Mouse (Mus musculus): ENCODE measurements around the gene Irf2bpl. TPM values are rescaled to one million over a fixed set of nuclear protein-coding genes. Genes with fewer than 3 reads are reported as not detected.

Irf2bpl gene
- polyA plus RNA-seq, 1 experiment from 2014 or later = 47.6 TPM

- Histone ChIP-seq H3K4me2 (ENCODE audit: low read depth, low read length) (no peak overlapping the region), H3K27me3 (ENCODE audit: control insufficient read depth, insufficient read depth, low read length) (no peaks in the 10 kb centered on the region), H3K9me3 (ENCODE audit: control insufficient read depth, low read length) (no peaks in the 10 kb centered on the region), H3K27ac (ENCODE audit: low read depth, low read length) (no peak overlapping the region), H3K4me1 (ENCODE audit: control insufficient read depth, insufficient read depth, low read length) (no peaks in the 10 kb centered on the region), H3K36me3 (ENCODE audit: control insufficient read depth, insufficient read depth, low read length) (no peaks in the 10 kb centered on the region), H3K9ac (replicated peaks; ENCODE audit: low read depth, low read length) (no peak overlapping the region), H3K4me3 (ENCODE audit: low read depth, low read length) (no peak overlapping the region)
- no peak for ATAC-seq (ENCODE audit: low read depth)
- 86% methylated on average over 11 of the region's 11 CpGs for WGBS
Observed at GRCm38 (mm10) chr12:86903828-86904806, 19.5 kb upstream of the Irf2bpl start.

DNA sequence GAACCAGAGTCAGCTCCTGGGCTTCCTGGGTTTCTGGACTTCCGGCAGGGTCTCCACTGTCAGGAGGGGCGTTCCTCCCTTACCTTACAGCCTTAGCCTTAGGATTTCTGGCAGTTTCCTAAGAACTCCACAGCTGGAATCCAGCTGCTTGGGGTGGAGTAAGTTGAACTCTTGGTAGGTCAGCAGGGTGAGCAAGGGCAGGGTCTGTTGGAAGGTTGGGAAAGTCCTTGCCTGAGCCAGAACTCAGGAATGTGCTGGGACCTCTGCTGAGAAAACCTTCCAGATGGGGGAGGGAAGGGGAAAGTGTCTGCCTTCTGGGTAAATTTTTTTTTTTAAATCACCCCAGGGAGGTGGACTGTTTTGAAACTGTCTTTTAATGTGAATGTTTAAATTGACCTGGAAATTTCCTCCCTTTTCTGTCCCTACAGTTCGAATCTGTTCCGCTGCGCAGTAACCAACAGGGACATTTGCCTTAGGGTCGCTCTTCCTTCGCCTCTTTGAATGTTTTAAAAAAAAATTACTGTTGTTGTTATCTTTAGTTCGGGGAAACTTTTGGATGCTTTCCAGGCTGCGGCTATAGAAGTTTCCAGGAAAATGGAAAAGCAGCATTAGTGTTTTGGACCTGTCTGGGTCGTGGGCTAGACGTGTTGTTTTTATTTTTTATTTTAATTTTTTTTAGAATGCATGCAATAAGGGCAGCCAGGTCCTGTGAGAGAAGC is 15.0 kb upstream of the Irf2bpl start:
- Histone ChIP-seq H3K4me3 (ENCODE audit: low read depth, low read length) (no peak overlapping the region), H3K4me1 (ENCODE audit: control insufficient read depth, insufficient read depth, low read length) (peaks cover 29% of the 10 kb centered on the region), H3K4me2 (ENCODE audit: low read depth, low read length) (no peak overlapping the region), H3K27me3 (ENCODE audit: control insufficient read depth, insufficient read depth, low read length) (no peaks in the 10 kb centered on the region), H3K9me3 (ENCODE audit: control insufficient read depth, low read length) (no peaks in the 10 kb centered on the region), H3K27ac (ENCODE audit: low read depth, low read length) (no peak overlapping the region), H3K36me3 (ENCODE audit: control insufficient read depth, insufficient read depth, low read length) (no peaks in the 10 kb centered on the region), H3K9ac (replicated peaks; ENCODE audit: low read depth, low read length) (no peak overlapping the region)
- WGBS = 57% methylated on average over 11 of the region's 11 CpGs
- ATAC-seq (ENCODE audit: low read depth) = no peak

GRCm38 (mm10) chr12:86898448-86898847 is 13.8 kb upstream of the Irf2bpl start:
- ATAC-seq (ENCODE audit: low read depth) = no peak
- Histone ChIP-seq H3K27me3 (ENCODE audit: control insufficient read depth, insufficient read depth, low read length) (no peaks in the 10 kb centered on the region), H3K4me1 (ENCODE audit: control insufficient read depth, insufficient read depth, low read length) (peaks cover 35% of the 10 kb centered on the region), H3K36me3 (ENCODE audit: control insufficient read depth, insufficient read depth, low read length) (no peaks in the 10 kb centered on the region), H3K9me3 (ENCODE audit: control insufficient read depth, low read length) (no peaks in the 10 kb centered on the region), H3K4me3 (ENCODE audit: low read depth, low read length) (no peak overlapping the region), H3K9ac (replicated peaks; ENCODE audit: low read depth, low read length) (no peak overlapping the region; the same call in 1 of the 2 replicates), H3K27ac (ENCODE audit: low read depth, low read length) (peak overlapping the region; percentile 96; the same call in 1 of the 2 replicates), H3K4me2 (ENCODE audit: low read depth, low read length) (no peak overlapping the region)
- WGBS = 45% methylated on average over 3 of the region's 3 CpGs

GRCm38 (mm10) chr12:86897769-86898273 is 13.2 kb upstream of the Irf2bpl start:
- no peaks in the 10 kb centered on the region for H3K36me3 ChIP-seq (ENCODE audit: control insufficient read depth, insufficient read depth, low read length)
- no peak overlapping the region for H3K4me3 ChIP-seq (ENCODE audit: low read depth, low read length)
- H3K27ac ChIP-seq (ENCODE audit: low read depth, low read length) = peak overlapping the region; percentile 96
- WGBS = 42% methylated on average over 7 of the region's 7 CpGs
- H3K4me1 ChIP-seq (ENCODE audit: control insufficient read depth, insufficient read depth, low read length) = peaks cover 41% of the 10 kb centered on the region
- no peak for ATAC-seq (ENCODE audit: low read depth)
- H3K27me3 ChIP-seq (ENCODE audit: control insufficient read depth, insufficient read depth, low read length) = no peaks in the 10 kb centered on the region
- H3K9ac ChIP-seq (replicated peaks; ENCODE audit: low read depth, low read length) = peak overlapping the region; percentile 49
- H3K4me2 ChIP-seq (ENCODE audit: low read depth, low read length) = peak overlapping the region; percentile 55; the same call in 1 of the 2 replicates
- no peaks in the 10 kb centered on the region for H3K9me3 ChIP-seq (ENCODE audit: control insufficient read depth, low read length)

GRCm38 (mm10) chr12:86896921-86897512 is 12.4 kb upstream of the Irf2bpl start:
- Histone ChIP-seq H3K9me3 (ENCODE audit: control insufficient read depth, low read length) (no peaks in the 10 kb centered on the region), H3K4me3 (ENCODE audit: low read depth, low read length) (no peak overlapping the region), H3K27me3 (ENCODE audit: control insufficient read depth, insufficient read depth, low read length) (no peaks in the 10 kb centered on the region), H3K9ac (replicated peaks; ENCODE audit: low read depth, low read length) (peak overlapping the region; percentile 44; the same call in 1 of the 2 replicates), H3K4me2 (ENCODE audit: low read depth, low read length) (peak overlapping the region; percentile 55), H3K36me3 (ENCODE audit: control insufficient read depth, insufficient read depth, low read length) (no peaks in the 10 kb centered on the region), H3K27ac (ENCODE audit: low read depth, low read length) (peak overlapping the region; percentile 96), H3K4me1 (ENCODE audit: control insufficient read depth, insufficient read depth, low read length) (peaks cover 49% of the 10 kb centered on the region)
- 20% methylated on average over 7 of the region's 7 CpGs for WGBS
- no peak for ATAC-seq (ENCODE audit: low read depth)

GRCm38 (mm10) chr12:86896441-86896890 is 11.9 kb upstream of the Irf2bpl start:
- 19% methylated on average over 7 of the region's 7 CpGs for WGBS
- ATAC-seq (ENCODE audit: low read depth) = no peak
- H3K27ac ChIP-seq (ENCODE audit: low read depth, low read length) = peak overlapping the region; percentile 96
- H3K4me2 ChIP-seq (ENCODE audit: low read depth, low read length) = peak overlapping the region; percentile 55
- no peaks in the 10 kb centered on the region for H3K9me3 ChIP-seq (ENCODE audit: control insufficient read depth, low read length)
- H3K27me3 ChIP-seq (ENCODE audit: control insufficient read depth, insufficient read depth, low read length) = no peaks in the 10 kb centered on the region
- peak overlapping the region; percentile 28; the same call in 1 of the 2 replicates for H3K4me3 ChIP-seq (ENCODE audit: low read depth, low read length)
- peaks cover 55% of the 10 kb centered on the region for H3K4me1 ChIP-seq (ENCODE audit: control insufficient read depth, insufficient read depth, low read length)
- H3K36me3 ChIP-seq (ENCODE audit: control insufficient read depth, insufficient read depth, low read length) = no peaks in the 10 kb centered on the region
- H3K9ac ChIP-seq (replicated peaks; ENCODE audit: low read depth, low read length) = peak overlapping the region; percentile 44

DNA sequence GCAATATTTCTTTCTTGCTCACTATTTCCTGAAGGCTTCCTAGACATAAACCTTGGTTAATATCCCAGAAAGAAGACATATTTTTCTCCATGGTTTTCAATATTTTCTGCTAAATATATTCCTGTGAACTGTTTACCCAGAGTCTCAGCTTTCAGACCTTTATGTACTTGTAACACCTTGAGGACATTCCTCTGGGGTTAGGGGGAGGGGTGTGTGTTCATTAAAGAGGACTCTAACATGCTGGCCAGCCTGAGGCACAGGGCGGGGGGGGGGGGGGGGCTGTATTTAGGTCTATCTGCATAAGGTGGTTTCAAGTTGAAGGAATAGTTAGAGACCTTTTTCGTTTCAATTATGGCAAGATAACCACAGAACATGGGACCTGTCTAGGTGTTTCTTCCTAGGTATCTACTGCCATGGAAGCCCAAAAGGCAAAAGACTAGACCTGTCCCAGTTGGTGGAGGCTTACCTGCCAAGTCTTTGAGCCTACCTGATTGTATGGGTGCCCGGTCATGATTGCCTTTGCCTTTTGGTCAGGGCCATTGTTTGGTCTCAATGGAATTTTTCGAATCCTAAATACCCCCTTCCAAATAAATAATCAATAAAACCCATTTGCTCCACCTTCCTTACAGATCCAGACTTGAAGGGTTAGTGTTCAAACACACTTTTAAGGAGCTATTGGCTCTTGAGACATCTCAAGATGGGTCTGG is 11.3 kb upstream of the Irf2bpl start:
- no peak for ATAC-seq (ENCODE audit: low read depth)
- peaks cover 59% of the 10 kb centered on the region for H3K4me1 ChIP-seq (ENCODE audit: control insufficient read depth, insufficient read depth, low read length)
- peak overlapping the region; percentile 55 for H3K4me2 ChIP-seq (ENCODE audit: low read depth, low read length)
- no peaks in the 10 kb centered on the region for H3K36me3 ChIP-seq (ENCODE audit: control insufficient read depth, insufficient read depth, low read length)
- no peaks in the 10 kb centered on the region for H3K27me3 ChIP-seq (ENCODE audit: control insufficient read depth, insufficient read depth, low read length)
- 55% methylated on average over 4 of the region's 4 CpGs for WGBS
- H3K27ac ChIP-seq (ENCODE audit: low read depth, low read length) = peak overlapping the region; percentile 96
- no peaks in the 10 kb centered on the region for H3K9me3 ChIP-seq (ENCODE audit: control insufficient read depth, low read length)
- H3K4me3 ChIP-seq (ENCODE audit: low read depth, low read length) = peak overlapping the region; percentile 28
- peak overlapping the region; percentile 56 for H3K9ac ChIP-seq (replicated peaks; ENCODE audit: low read depth, low read length)

- peak overlapping the region; percentile 55 for H3K4me2 ChIP-seq (ENCODE audit: low read depth, low read length)
- ATAC-seq (ENCODE audit: low read depth) = peak; percentile 22
- no peaks in the 10 kb centered on the region for H3K9me3 ChIP-seq (ENCODE audit: control insufficient read depth, low read length)
- H3K4me1 ChIP-seq (ENCODE audit: control insufficient read depth, insufficient read depth, low read length) = peaks cover 68% of the 10 kb centered on the region
- H3K9ac ChIP-seq (replicated peaks; ENCODE audit: low read depth, low read length) = peak overlapping the region; percentile 56
- no peaks in the 10 kb centered on the region for H3K36me3 ChIP-seq (ENCODE audit: control insufficient read depth, insufficient read depth, low read length)
- WGBS = under 1% methylated on average over 12 of the region's 12 CpGs
- no peaks in the 10 kb centered on the region for H3K27me3 ChIP-seq (ENCODE audit: control insufficient read depth, insufficient read depth, low read length)
- peak overlapping the region; percentile 96 for H3K27ac ChIP-seq (ENCODE audit: low read depth, low read length)
- H3K4me3 ChIP-seq (ENCODE audit: low read depth, low read length) = peak overlapping the region; percentile 28
Observed at GRCm38 (mm10) chr12:86894841-86895428, 10.3 kb upstream of the Irf2bpl start.

Measured in neural tube, embryonic 14.5 days (tissue).